Mouse (Mus musculus): ENCODE data around the gene Slc9a3r1. TPM values are rescaled to one million over a fixed set of nuclear protein-coding genes. Genes with fewer than 3 reads are reported as not detected.

The Slc9a3r1 gene
- polyA plus RNA-seq, 1 experiment from 2014 or later: 22.2 TPM

GRCm38 (mm10) chr11:115151755-115152429 lies 11.2 kb upstream of the Slc9a3r1 start:
- no peak overlapping the region for H3K27ac ChIP-seq (ENCODE audit: poor library complexity, severe bottlenecking)
- peaks cover 14% of the 10 kb centered on the region for H3K4me1 ChIP-seq (replicated peaks)
- no peak for ATAC-seq (ENCODE audit: insufficient number of reproducible peaks, low FRiP score)
- WGBS: 4% methylated on average over 15 of the region's 15 CpGs
- H3K36me3 ChIP-seq: no peaks in the 10 kb centered on the region
- H3K9me3 ChIP-seq (replicated peaks): peaks cover 6% of the 10 kb centered on the region
- H3K27me3 ChIP-seq (replicated peaks): peaks cover 41% of the 10 kb centered on the region
- peak overlapping the region; percentile 37 for H3K4me3 ChIP-seq
- H3K9ac ChIP-seq: peak overlapping the region; percentile 19; the same call in 1 of the 2 replicates
- H3K4me2 ChIP-seq: peak overlapping the region; percentile 67

DNA sequence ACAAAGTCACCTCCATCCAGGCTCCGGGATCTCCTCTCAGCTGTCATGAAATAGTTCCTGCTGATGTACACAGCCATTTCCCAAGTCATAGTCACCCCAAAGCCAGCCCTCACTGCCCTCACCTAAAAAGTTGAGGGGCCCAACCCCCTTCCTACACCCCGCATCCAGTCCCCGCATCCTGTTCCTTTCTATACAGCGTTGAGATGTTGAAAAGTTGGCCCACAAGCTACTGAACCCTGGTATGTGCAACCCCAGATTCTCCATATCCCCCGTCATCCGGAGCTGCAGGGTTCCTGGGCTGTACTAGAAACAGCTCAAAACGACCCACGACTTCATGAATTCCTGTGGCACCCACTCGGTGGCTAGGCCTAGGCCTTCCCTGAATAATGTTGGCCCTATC lies 10.1 kb upstream of the Slc9a3r1 start:
- ATAC-seq (ENCODE audit: insufficient number of reproducible peaks, low FRiP score): no peak
- H3K4me1 ChIP-seq (replicated peaks): peaks cover 20% of the 10 kb centered on the region
- H3K9me3 ChIP-seq (replicated peaks): peaks cover 6% of the 10 kb centered on the region
- no peak overlapping the region for H3K27ac ChIP-seq (ENCODE audit: poor library complexity, severe bottlenecking)
- H3K4me3 ChIP-seq: no peak overlapping the region
- peaks cover 42% of the 10 kb centered on the region for H3K27me3 ChIP-seq (replicated peaks)
- no peaks in the 10 kb centered on the region for H3K36me3 ChIP-seq
- H3K9ac ChIP-seq: no peak overlapping the region
- WGBS: 69% methylated on average over 9 of the region's 9 CpGs
- H3K4me2 ChIP-seq: no peak overlapping the region

GRCm38 (mm10) chr11:115153699-115154292 lies 9.3 kb upstream of the Slc9a3r1 start:
- peak; percentile 81 for ATAC-seq (ENCODE audit: insufficient number of reproducible peaks, low FRiP score)
- Histone ChIP-seq H3K9ac (no peak overlapping the region), H3K4me3 (peak overlapping the region; percentile 39), H3K4me2 (peak overlapping the region; percentile 54), H3K36me3 (no peaks in the 10 kb centered on the region), H3K9me3 (replicated peaks) (peaks cover 6% of the 10 kb centered on the region), H3K4me1 (replicated peaks) (peaks cover 27% of the 10 kb centered on the region), H3K27me3 (replicated peaks) (peaks cover 42% of the 10 kb centered on the region), H3K27ac (ENCODE audit: poor library complexity, severe bottlenecking) (no peak overlapping the region)
- under 1% methylated on average over 35 of the region's 35 CpGs for WGBS

DNA sequence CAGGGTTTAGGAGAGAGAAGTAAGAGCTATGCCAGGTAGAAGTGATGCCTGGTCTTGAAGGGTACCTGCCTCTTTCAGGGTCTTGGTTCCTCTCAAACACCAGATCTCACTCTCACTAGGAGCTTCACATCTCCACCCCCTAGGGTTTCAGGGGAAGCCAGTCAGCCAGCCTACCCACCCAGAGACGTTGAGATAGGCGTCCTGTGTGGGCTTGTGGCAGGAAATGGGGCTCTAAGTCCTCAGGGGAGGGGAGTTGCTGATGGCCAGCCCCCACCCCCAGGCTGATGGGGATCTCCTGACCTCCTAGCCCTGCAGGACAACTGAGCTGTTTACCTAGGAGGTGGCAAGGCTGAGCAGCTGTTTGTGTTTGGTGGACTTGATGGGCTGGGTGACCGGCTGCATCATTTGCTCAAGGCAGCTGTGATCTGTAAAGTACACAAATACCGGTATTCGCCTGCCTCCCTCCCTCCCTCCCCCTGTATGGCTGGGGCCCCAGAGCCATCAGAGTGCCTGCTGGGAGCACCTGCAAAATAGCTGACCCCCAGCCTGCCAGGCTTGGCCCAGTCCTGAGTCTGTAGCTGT lies 8.0 kb upstream of the Slc9a3r1 start:
- Histone ChIP-seq H3K27me3 (replicated peaks) (peaks cover 42% of the 10 kb centered on the region), H3K9ac (no peak overlapping the region), H3K4me2 (no peak overlapping the region), H3K9me3 (replicated peaks) (no peaks in the 10 kb centered on the region), H3K4me1 (replicated peaks) (peaks cover 28% of the 10 kb centered on the region), H3K27ac (ENCODE audit: poor library complexity, severe bottlenecking) (no peak overlapping the region), H3K36me3 (no peaks in the 10 kb centered on the region), H3K4me3 (no peak overlapping the region)
- ATAC-seq (ENCODE audit: insufficient number of reproducible peaks, low FRiP score): no peak
- 5% methylated on average over 5 of the region's 5 CpGs for WGBS

- Histone ChIP-seq H3K4me1 (replicated peaks) (peaks cover 41% of the 10 kb centered on the region), H3K9ac (no peak overlapping the region), H3K36me3 (no peaks in the 10 kb centered on the region), H3K4me2 (peak overlapping the region; percentile 31), H3K4me3 (no peak overlapping the region), H3K9me3 (replicated peaks) (no peaks in the 10 kb centered on the region), H3K27me3 (replicated peaks) (peaks cover 33% of the 10 kb centered on the region), H3K27ac (ENCODE audit: poor library complexity, severe bottlenecking) (peak overlapping the region; percentile 46)
- ATAC-seq (ENCODE audit: insufficient number of reproducible peaks, low FRiP score): 0 out of 2 replicates have a peak, but pooled peaks have one; percentile 11
- WGBS: 14% methylated on average over 12 of the region's 12 CpGs
These were observed 5.0 kb upstream of the Slc9a3r1 start for GRCm38 (mm10) chr11:115157933-115158719.

- no peak overlapping the region for H3K4me3 ChIP-seq
- H3K36me3 ChIP-seq: no peaks in the 10 kb centered on the region
- 56% methylated on average over 11 of the region's 11 CpGs for WGBS
- no peak overlapping the region for H3K9ac ChIP-seq
- peaks cover 18% of the 10 kb centered on the region for H3K27me3 ChIP-seq (replicated peaks)
- no peaks in the 10 kb centered on the region for H3K9me3 ChIP-seq (replicated peaks)
- H3K4me2 ChIP-seq: no peak overlapping the region
- peaks cover 47% of the 10 kb centered on the region for H3K4me1 ChIP-seq (replicated peaks)
- no peak overlapping the region for H3K27ac ChIP-seq (ENCODE audit: poor library complexity, severe bottlenecking)
- ATAC-seq (ENCODE audit: insufficient number of reproducible peaks, low FRiP score): no peak
These were observed 2.9 kb upstream of the Slc9a3r1 start for GRCm38 (mm10) chr11:115160016-115160797.

- Histone ChIP-seq H3K4me1 (replicated peaks) (peaks cover 47% of the 10 kb centered on the region), H3K27ac (ENCODE audit: poor library complexity, severe bottlenecking) (no peak overlapping the region), H3K4me2 (no peak overlapping the region), H3K9ac (no peak overlapping the region), H3K36me3 (no peaks in the 10 kb centered on the region), H3K27me3 (replicated peaks) (peaks cover 10% of the 10 kb centered on the region; the same call in 1 of the 2 replicates), H3K4me3 (no peak overlapping the region), H3K9me3 (replicated peaks) (no peaks in the 10 kb centered on the region)
- WGBS: 27% methylated on average over 10 of the region's 10 CpGs
- no peak for ATAC-seq (ENCODE audit: insufficient number of reproducible peaks, low FRiP score)
These were observed 2.1 kb upstream of the Slc9a3r1 start for GRCm38 (mm10) chr11:115160883-115161577.

DNA sequence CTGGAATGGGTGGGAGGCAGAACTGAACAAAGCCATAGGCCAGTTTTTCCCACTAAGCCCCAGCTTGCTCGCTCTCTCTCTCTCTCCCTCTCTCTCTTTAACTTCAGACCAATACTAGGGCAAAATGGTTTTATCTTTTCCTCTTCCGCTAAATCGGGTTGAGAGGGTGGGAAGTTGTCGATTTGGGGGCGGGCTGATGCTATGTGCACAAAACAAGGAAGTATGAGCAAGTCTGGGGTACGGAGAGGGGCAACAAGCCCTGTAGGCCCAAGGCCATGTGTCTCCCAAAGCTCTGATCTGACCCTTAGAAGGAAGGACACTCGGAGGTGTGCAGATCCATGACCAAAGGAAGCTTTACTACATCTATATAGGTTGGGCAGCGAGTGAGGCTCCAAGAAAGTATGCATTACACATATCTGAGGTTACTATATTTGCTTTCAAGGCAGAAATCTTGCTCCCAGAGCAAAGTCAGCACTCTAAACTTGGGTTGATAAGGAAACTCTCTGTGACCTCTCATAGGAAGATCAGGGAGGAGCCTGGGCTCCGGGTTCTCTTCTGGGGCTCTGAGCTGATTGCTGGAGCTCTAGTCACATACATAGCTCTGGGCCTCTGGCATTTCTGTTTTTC lies 1.4 kb upstream of the Slc9a3r1 start:
- no peak overlapping the region for H3K4me3 ChIP-seq
- H3K27ac ChIP-seq (ENCODE audit: poor library complexity, severe bottlenecking): no peak overlapping the region
- H3K4me1 ChIP-seq (replicated peaks): peaks cover 47% of the 10 kb centered on the region

DNA sequence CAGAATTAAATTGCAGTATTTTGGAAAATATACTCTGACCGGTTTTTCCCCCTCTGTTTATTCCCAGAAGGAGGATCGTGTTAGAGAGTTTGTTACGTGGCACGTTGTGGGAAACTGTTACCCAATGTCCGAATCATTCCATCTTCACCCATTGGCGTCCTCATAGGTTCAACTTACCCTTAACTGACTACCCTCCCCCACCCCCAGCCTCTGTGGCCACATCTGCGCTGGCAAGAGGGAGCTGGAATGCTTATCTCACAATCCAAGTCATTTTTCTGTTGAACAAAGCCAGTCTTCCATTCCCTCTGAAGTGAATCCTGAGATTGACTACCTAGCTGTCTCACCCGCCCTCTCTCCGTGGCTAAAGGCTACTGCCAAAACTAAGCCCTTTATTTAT lies 938 bp upstream of the Slc9a3r1 start:
- H3K27me3 ChIP-seq (replicated peaks): no peaks in the 10 kb centered on the region

More for the DNA sequence above, 1.4 kb upstream of the Slc9a3r1 start:
- no peaks in the 10 kb centered on the region for H3K36me3 ChIP-seq
- H3K4me2 ChIP-seq: peak overlapping the region; percentile 96; the same call in 1 of the 2 replicates
- ATAC-seq (ENCODE audit: insufficient number of reproducible peaks, low FRiP score): no peak
- WGBS: 32% methylated on average over 9 of the region's 9 CpGs
- H3K9me3 ChIP-seq (replicated peaks): no peaks in the 10 kb centered on the region
- no peak overlapping the region for H3K9ac ChIP-seq
- peaks cover 3% of the 10 kb centered on the region; the same call in 1 of the 2 replicates for H3K27me3 ChIP-seq (replicated peaks)

More for the DNA sequence above, 938 bp upstream of the Slc9a3r1 start:
- Histone ChIP-seq H3K4me1 (replicated peaks) (peaks cover 47% of the 10 kb centered on the region), H3K9me3 (replicated peaks) (no peaks in the 10 kb centered on the region), H3K36me3 (no peaks in the 10 kb centered on the region), H3K9ac (no peak overlapping the region), H3K27ac (ENCODE audit: poor library complexity, severe bottlenecking) (no peak overlapping the region; the same call in 1 of the 2 replicates), H3K4me2 (peak overlapping the region; percentile 96), H3K4me3 (peak overlapping the region; percentile 78; the same call in 1 of the 2 replicates)
- WGBS: 20% methylated on average over 9 of the region's 9 CpGs
- no peak for ATAC-seq (ENCODE audit: insufficient number of reproducible peaks, low FRiP score)

Data from heart, embryonic 12.5 days (tissue).